Mouse (Mus musculus) liver, adult 2 months (tissue): ENCODE measurements around the gene Adarb1. TPM values are rescaled to one million over a fixed set of nuclear protein-coding genes. Genes with fewer than 3 reads are reported as not detected.
A peak's percentile ranks its signal among the peaks of the same experiment; 100 is the strongest.
"Not testable (repeated sequence)": the region's sequence is repeated elsewhere in the genome, so short reads cannot be mapped to it uniquely, and the experiment has no call there.

Source experiments
- DNase-seq: peaks from one replicate; pipeline ENCODE4 v3.0.0-alpha.2; 2011; ENCODE audit warnings: low read depth, low spot score; ENCODE audit errors: extremely low read depth
- H3K27ac ChIP-seq: fragments of 200-500 bp; replicated peaks from 2 replicates; pipeline ENCODE4 v1.5.1; 2012; ENCODE audit warnings: low read depth, mild to moderate bottlenecking, control low read depth, inconsistent platforms, low read length; ENCODE audit not compliant: insufficient read depth
- H3K27me3 ChIP-seq: fragments of 200-500 bp; 2 replicates; pipeline ENCODE4 v1.6.1; 2012; ENCODE audit warnings: mild to moderate bottlenecking, moderate library complexity, low read length, inconsistent platforms; ENCODE audit not compliant: control insufficient read depth, insufficient read depth
- H3K36me3 ChIP-seq: fragments of 200-500 bp; 2 replicates; pipeline ENCODE4 v1.6.1; 2012; ENCODE audit warnings: low read length, inconsistent platforms; ENCODE audit not compliant: control insufficient read depth, insufficient read depth
- H3K4me1 ChIP-seq: fragments of 200-500 bp; 2 replicates; pipeline ENCODE4 v1.6.1; 2011; ENCODE audit warnings: low read length; ENCODE audit not compliant: control insufficient read depth, insufficient read depth
- H3K4me3 ChIP-seq: fragments of 200-500 bp; 2 replicates; pipeline ENCODE4 v1.5.1; 2011; ENCODE audit warnings: low read depth, mild to moderate bottlenecking, control low read depth, low read length, moderate library complexity; ENCODE audit not compliant: insufficient read depth
- H3K79me2 ChIP-seq: fragments of 200-500 bp; 2 replicates; pipeline ENCODE4 v1.6.1; 2012; ENCODE audit warnings: inconsistent platforms, mild to moderate bottlenecking, low read length, moderate library complexity; ENCODE audit not compliant: control insufficient read depth, insufficient read depth
- H3K9ac ChIP-seq: fragments of 200-500 bp; 2 replicates; pipeline ENCODE4 v1.6.1; 2012; ENCODE audit warnings: low read depth, mild to moderate bottlenecking, control low read depth, inconsistent platforms, low read length
- CTCF ChIP-seq: fragments of 200-500 bp; IDR thresholded peaks from 2 replicates; pipeline ENCODE4 v1.5.1; 2011; ENCODE audit warnings: low read depth, low read length, control low read depth
- POLR2A ChIP-seq: fragments of 200-500 bp; IDR thresholded peaks from 2 replicates; pipeline ENCODE4 v1.6.1; 2011; ENCODE audit warnings: low read length, control low read depth; ENCODE audit not compliant: insufficient read depth; ENCODE audit errors: extremely low read depth
- WGBS: fragments of 180-500 bp; shearing (Covaris S2); methylation state at CpG from one replicate; pipeline ENCODE4 v1.1.7; 2018; 5-methylcytosine and 5-hydroxymethylcytosine counted together
- polyA plus RNA-seq: library from polyadenylated mRNA; depleted of rRNA; stranded (reverse); fragments of >200 nt; gene quantifications from 2 replicates; pipeline ENCODE4 v1.2.3, GENCODE M21; 2012
- total RNA-seq: library from RNA; depleted of rRNA; stranded (reverse); fragments of >200 nt; gene quantifications from 2 replicates; pipeline ENCODE4 v1.2.3, GENCODE M21; 2014

The Adarb1 gene
- total and polyA plus RNA-seq, 2 experiments = 4.6 to 12.2 TPM

- H3K4me1 ChIP-seq = no peaks in the 10 kb centered on the region
- H3K4me3 ChIP-seq = no peak overlapping the region
- no peak for TF ChIP-seq CTCF
- TF ChIP-seq POLR2A = no peak
- DNase-seq = no peak
- H3K79me2 ChIP-seq = no peaks in the 10 kb centered on the region
- no peak overlapping the region for H3K9ac ChIP-seq
- H3K27ac ChIP-seq = no peak overlapping the region
- H3K36me3 ChIP-seq = no peaks in the 10 kb centered on the region
- WGBS = 79% methylated on average over 8 of the region's 8 CpGs
- no peaks in the 10 kb centered on the region for H3K27me3 ChIP-seq
These were observed 130.4 kb downstream of the Adarb1 start for GRCm38 (mm10) chr10:77287626-77288025.

- TF ChIP-seq POLR2A (no peak), CTCF (no peak)
- no peak overlapping the region for H3K9ac ChIP-seq
- 83% methylated on average over 6 of the region's 6 CpGs for WGBS
- H3K27me3 ChIP-seq = no peaks in the 10 kb centered on the region
- no peak overlapping the region for H3K4me3 ChIP-seq
- no peaks in the 10 kb centered on the region for H3K36me3 ChIP-seq
- DNase-seq = no peak
- H3K27ac ChIP-seq = no peak overlapping the region
- no peaks in the 10 kb centered on the region for H3K4me1 ChIP-seq
- H3K79me2 ChIP-seq = no peaks in the 10 kb centered on the region
These were observed 133.2 kb downstream of the Adarb1 start for GRCm38 (mm10) chr10:77284832-77285231.

- Histone ChIP-seq H3K36me3 (no peaks in the 10 kb centered on the region), H3K4me1 (no peaks in the 10 kb centered on the region), H3K9ac (no peak overlapping the region), H3K4me3 (no peak overlapping the region), H3K27ac (no peak overlapping the region), H3K79me2 (no peaks in the 10 kb centered on the region), H3K27me3 (no peaks in the 10 kb centered on the region)
- WGBS = 25% methylated on average over 6 of the region's 6 CpGs
- peak; percentile 53 for DNase-seq
- TF ChIP-seq POLR2A (no peak), CTCF (peak; percentile 82)
These were observed 135.2 kb downstream of the Adarb1 start for GRCm38 (mm10) chr10:77282822-77283221.

GRCm38 (mm10) chr10:77282085-77282484, 136.0 kb downstream of the Adarb1 start:
- H3K27ac ChIP-seq, H3K4me3 ChIP-seq, H3K27me3 ChIP-seq, H3K4me1 ChIP-seq, H3K36me3 ChIP-seq, DNase-seq, H3K79me2 ChIP-seq, H3K9ac ChIP-seq: not testable (repeated sequence)
- WGBS = 91% methylated on average over 1 of the region's 1 CpGs

- Histone ChIP-seq H3K79me2 (no peaks in the 10 kb centered on the region), H3K27me3 (no peaks in the 10 kb centered on the region), H3K36me3 (peaks cover 4% of the 10 kb centered on the region; the same call in 1 of the 2 replicates), H3K27ac (no peak overlapping the region), H3K9ac (no peak overlapping the region), H3K4me1 (no peaks in the 10 kb centered on the region), H3K4me3 (no peak overlapping the region)
- no peak for TF ChIP-seq CTCF
- no peak for TF ChIP-seq POLR2A
- DNase-seq = no peak
These were observed 144.3 kb downstream of the Adarb1 start for GRCm38 (mm10) chr10:77273798-77274197.

- no peak for TF ChIP-seq POLR2A
- TF ChIP-seq CTCF = no peak
- H3K4me3 ChIP-seq = no peak overlapping the region
- H3K9ac ChIP-seq = no peak overlapping the region
- WGBS = 83% methylated on average over 11 of the region's 11 CpGs
- no peak for DNase-seq
- H3K79me2 ChIP-seq = no peaks in the 10 kb centered on the region
- H3K27me3 ChIP-seq = no peaks in the 10 kb centered on the region
- peaks cover 7% of the 10 kb centered on the region; the same call in 1 of the 2 replicates for H3K36me3 ChIP-seq
- H3K27ac ChIP-seq = no peak overlapping the region
- no peaks in the 10 kb centered on the region for H3K4me1 ChIP-seq
These were observed 144.9 kb downstream of the Adarb1 start for GRCm38 (mm10) chr10:77272980-77273730.
